Mouse (Mus musculus): Measurements from ENCODE around the gene Cald1.

DNA sequence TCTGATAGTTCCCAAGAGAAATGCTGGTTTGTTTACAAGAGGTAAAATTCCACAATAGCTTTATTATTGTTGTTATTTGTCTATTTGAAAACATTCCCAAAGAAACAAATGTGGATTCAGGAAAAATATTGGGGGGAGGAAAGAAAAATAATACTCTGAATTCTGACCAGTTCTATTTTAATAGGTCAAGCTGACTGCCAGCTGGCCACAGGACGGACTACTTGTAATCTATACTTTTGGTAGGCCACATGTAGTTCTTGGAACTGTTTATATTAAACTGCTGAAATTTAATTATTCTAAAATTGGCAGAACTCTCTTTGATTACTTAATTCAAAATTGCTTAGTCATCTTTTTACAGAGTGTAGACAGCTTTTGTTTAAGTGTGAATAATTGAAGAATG, 73.1 kb downstream of the Cald1 start:
- no peak for TF ChIP-seq CTCF (IDR thresholded peaks at IDR 0.05; ENCODE audit: extremely low read depth, insufficient read depth, insufficient read length, insufficient replicate concordance)
- no peak for TF ChIP-seq POLR2A (IDR thresholded peaks at IDR 0.05; ENCODE audit: low read depth, low read length)
